ENCODE assay signal across 20 mouse cellular contexts in genomic region chr6:92425476-92425875, GRCm38 (mm10).
"Had no signal": no experiment of that assay in that cellular context is flagged by ENCODE, and none has a peak within 500 bp of the region (broad histone marks: within the 10 kb centered on the region; RNA-seq: fewer than 3 reads in every experiment).

No protein-coding gene starts in this region.

- H3K4me3 ChIP-seq: kidney, embryonic 15.5 days; limb, embryonic 12.5 days; limb, embryonic 15.5 days; midbrain, embryonic 12.5 days; midbrain, embryonic 15.5 days; neural tube, embryonic 12.5 days; neural tube, embryonic 15.5 days; stomach, embryonic 15.5 days had no signal

- H3K27me3 ChIP-seq: kidney, embryonic 15.5 days; limb, embryonic 12.5 days; limb, embryonic 15.5 days; midbrain, embryonic 12.5 days; midbrain, embryonic 15.5 days; neural tube, embryonic 12.5 days; neural tube, embryonic 15.5 days; stomach, embryonic 15.5 days had no signal

- H3K9me3 ChIP-seq: kidney, embryonic 15.5 days; limb, embryonic 12.5 days; limb, embryonic 15.5 days; midbrain, embryonic 12.5 days; midbrain, embryonic 15.5 days; neural tube, embryonic 12.5 days; neural tube, embryonic 15.5 days; stomach, embryonic 15.5 days had no signal

- H3K4me1 ChIP-seq: kidney, embryonic 15.5 days; midbrain, embryonic 12.5 days; midbrain, embryonic 15.5 days; neural tube, embryonic 12.5 days; stomach, embryonic 15.5 days had no signal

- H3K27ac ChIP-seq: kidney, embryonic 15.5 days; limb, embryonic 12.5 days; limb, embryonic 15.5 days; liver, embryonic 14.5 days; midbrain, embryonic 12.5 days; neural tube, embryonic 12.5 days; neural tube, embryonic 15.5 days; stomach, embryonic 15.5 days had no signal

- DNase-seq: kidney, adult 11 months; kidney, adult 8-10 months; kidney, postnatal 10 days; kidney, postnatal 36 days; liver, postnatal 0 days; lung, embryonic 14.5 days; lung, postnatal 10 days; retina, postnatal 1 day; right cerebral cortex, postnatal 25 days; spleen, adult 18-20 months; thymus, postnatal 25 days had no signal
